Mouse (Mus musculus) forebrain, embryonic 11.5 days (tissue): ENCODE results near the gene Atp13a2. TPM values are rescaled to one million over a fixed set of nuclear protein-coding genes. Genes with fewer than 3 reads are reported as not detected.
A peak's percentile ranks its signal among the peaks of the same experiment; 100 is the strongest.

ENCODE experiments used
- ATAC-seq: fragments of 200-750 bp; cut with Nextera tagmentation; replicated peaks from 2 replicates; pipeline ENCODE4 v1.8.0; 2017; ENCODE audit warnings: moderate TSS enrichment; ENCODE audit not compliant: low FRiP score
- DNase-seq: peaks from one replicate; pipeline ENCODE4 v3.0.0-alpha.2; 2017; ENCODE audit warnings: low spot score
- H3K27ac ChIP-seq: fragments of 300-500 bp; sonication (generic); 2 replicates; pipeline ENCODE4 v1.5.1; 2014; ENCODE audit warnings: low read depth, low read length
- H3K27me3 ChIP-seq: fragments of 300-500 bp; sonication (generic); 2 replicates; pipeline ENCODE4 v1.6.1; 2014; ENCODE audit warnings: mild to moderate bottlenecking, low read length, mixed read lengths; ENCODE audit not compliant: control insufficient read depth, insufficient read depth
- H3K36me3 ChIP-seq: fragments of 300-500 bp; sonication (generic); 2 replicates; pipeline ENCODE4 v1.6.1; 2014; ENCODE audit warnings: mild to moderate bottlenecking, low read length, moderate library complexity, mixed read lengths; ENCODE audit not compliant: control insufficient read depth, insufficient read depth
- H3K4me1 ChIP-seq: fragments of 300-500 bp; sonication (generic); replicated peaks from 2 replicates; pipeline ENCODE4 v1.6.1; 2014; ENCODE audit warnings: low read length, mixed read lengths; ENCODE audit not compliant: control insufficient read depth, insufficient read depth
- H3K4me2 ChIP-seq: fragments of 300-500 bp; sonication (generic); 2 replicates; pipeline ENCODE4 v1.6.1; 2014; ENCODE audit warnings: low read depth, mild to moderate bottlenecking, low read length, moderate library complexity, mixed read lengths; ENCODE audit not compliant: severe bottlenecking
- H3K4me3 ChIP-seq: fragments of 300-500 bp; sonication (generic); 2 replicates; pipeline ENCODE4 v1.5.1; 2014; ENCODE audit warnings: low read depth, low read length
- H3K9ac ChIP-seq: fragments of 300-500 bp; sonication (generic); 2 replicates; pipeline ENCODE4 v1.6.1; 2014; ENCODE audit warnings: low read length
- H3K9me3 ChIP-seq: fragments of 300-500 bp; sonication (generic); 2 replicates; pipeline ENCODE4 v1.6.1; 2016; ENCODE audit warnings: low read length, mixed read lengths; ENCODE audit not compliant: control insufficient read depth
- WGBS: fragments of 180-500 bp; shearing (Covaris S2); extraction: QIAGEN DNeasy Blood & Tissue Kit; methylation state at CpG from one replicate; pipeline ENCODE4 v1.1.7; 2014; 5-methylcytosine and 5-hydroxymethylcytosine counted together
- polyA plus RNA-seq: library from polyadenylated mRNA; unstranded; fragments of >200 nt; fragmentation: Nextera tagmentation; extraction: Ambion mirVana; gene quantifications from 2 replicates; pipeline ENCODE4 v1.2.1, GENCODE M21; 2014

Atp13a2 gene
- polyA plus RNA-seq, 1 experiment from 2014 or later = 51.2 TPM

DNA sequence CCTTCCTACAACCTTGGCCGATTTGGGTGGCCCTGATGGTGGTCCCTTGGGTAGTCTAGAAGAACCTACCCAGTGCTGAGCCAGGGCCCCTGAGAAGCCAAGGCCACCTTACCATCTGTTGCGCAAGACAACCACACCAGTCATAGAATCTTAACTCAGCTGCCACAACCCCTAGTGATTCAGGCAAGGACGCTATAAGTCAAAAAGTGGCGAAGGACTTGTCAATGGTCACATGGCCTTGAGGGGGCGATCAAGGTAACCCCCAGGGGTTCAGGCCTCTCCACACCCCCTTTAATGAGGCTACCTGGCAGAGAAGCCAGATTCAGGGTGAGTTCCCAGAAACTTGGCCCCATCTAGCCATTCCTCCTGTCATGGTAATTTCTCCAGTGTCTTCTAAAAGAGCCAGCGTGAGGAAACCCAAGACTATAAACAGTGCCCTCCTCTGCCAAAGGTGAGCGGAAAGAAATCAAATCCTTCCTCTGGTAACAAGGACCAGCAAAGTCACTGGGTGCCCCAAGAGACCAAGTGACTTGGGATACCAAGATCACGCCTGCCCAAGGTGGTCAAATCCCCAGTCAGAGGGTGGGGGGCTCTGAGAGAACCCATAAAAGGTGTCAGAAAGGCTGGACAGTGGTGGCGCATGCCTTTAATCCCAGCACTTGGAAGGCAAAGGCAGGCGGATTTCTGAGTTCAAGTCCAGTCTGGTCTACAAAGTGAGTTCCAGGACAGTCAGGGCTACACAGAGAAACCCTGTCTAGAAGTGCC, 26.8 kb upstream of the Atp13a2 start:
- peaks cover 15% of the 10 kb centered on the region; the same call in 1 of the 2 replicates for H3K4me1 ChIP-seq
- 81% methylated on average over 10 of the region's 10 CpGs for WGBS
- no peak overlapping the region for H3K4me2 ChIP-seq
- no peak for ATAC-seq
- H3K9ac ChIP-seq = no peak overlapping the region
- no peak for DNase-seq
- H3K27me3 ChIP-seq = no peaks in the 10 kb centered on the region
- no peak overlapping the region for H3K4me3 ChIP-seq
- no peak overlapping the region for H3K27ac ChIP-seq
- H3K9me3 ChIP-seq = no peaks in the 10 kb centered on the region
- H3K36me3 ChIP-seq = no peaks in the 10 kb centered on the region

DNA sequence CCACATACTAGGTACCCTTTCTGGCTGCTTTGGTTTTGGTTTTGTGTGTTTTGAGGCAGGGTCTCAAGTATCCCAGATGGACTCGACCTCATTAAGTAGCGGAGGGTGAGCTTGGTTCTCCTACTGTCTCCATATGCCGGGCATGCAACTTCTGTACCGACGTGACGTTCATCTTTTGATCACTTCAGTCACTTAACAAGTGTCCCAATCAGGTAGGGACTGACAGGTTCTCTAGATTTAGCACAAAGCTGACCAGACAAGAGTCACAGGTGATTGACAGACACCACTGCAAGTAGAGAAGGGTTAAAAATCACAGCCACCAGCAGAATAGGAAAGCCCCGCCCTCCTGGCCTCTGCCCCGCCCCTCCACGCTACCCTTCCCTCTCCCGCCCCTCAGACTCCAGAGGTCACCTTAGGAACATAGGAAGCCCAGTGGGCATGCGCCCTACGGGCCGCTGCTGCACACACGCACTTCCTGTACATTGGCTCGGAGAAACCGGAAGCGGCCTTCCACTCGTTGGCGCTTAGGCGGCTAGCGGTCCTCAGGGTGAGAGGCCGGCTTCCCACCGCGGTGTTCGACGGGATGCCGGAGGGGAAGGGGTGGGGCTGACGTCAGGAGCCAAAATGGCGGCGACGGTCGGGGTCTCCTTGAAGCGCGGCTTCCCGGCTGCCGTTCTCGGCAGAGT, 25.7 kb upstream of the Atp13a2 start, which contains the start of gene Sdhb:
Gene Sdhb, plus strand, starts transcription at position 423 of the 686 bp plus-strand sequence.
- ATAC-seq = peak; percentile 96
- peak; percentile 98 for DNase-seq
- peaks cover 15% of the 10 kb centered on the region; the same call in 1 of the 2 replicates for H3K4me1 ChIP-seq

DNA sequence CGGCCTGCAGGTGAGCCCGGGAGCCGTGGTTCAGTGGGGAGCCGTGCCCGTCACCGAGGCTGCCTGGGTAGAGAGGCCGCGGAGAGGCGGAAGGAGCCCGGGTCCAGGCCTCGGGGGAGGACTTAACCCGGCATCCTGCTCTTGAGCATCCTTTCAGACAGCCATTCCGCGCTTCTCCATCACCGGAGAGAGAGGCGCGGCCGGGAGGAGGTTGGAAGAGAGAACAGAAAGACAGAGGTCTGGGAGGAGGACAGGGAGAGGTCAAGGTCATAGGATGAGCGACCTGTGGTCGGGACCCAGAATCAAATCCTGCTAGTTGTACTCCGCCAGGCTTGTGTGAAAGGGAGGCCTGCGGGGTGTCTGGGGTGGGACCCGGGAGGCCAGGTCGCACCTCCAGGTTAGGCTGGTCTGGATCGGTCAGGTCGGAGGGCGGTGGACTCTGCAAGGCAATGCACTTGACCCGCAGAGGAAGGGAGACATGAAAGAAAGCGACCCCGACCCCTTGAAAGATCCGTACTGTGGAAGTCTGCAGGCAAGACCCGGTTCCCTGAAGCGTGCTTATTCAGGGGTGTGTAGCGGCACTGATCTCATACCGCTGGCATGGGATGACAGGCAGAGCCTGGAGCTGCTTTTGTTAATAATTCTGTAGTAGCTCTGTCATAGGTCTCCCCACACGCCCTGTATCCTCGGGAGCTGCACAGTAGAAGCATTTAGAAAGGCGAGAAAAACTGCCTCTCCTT, 25.0 kb upstream of the Atp13a2 start:
- WGBS = 2% methylated on average over 38 of the region's 38 CpGs
- Histone ChIP-seq H3K27me3 (no peaks in the 10 kb centered on the region), H3K4me1 (peaks cover 14% of the 10 kb centered on the region; the same call in 1 of the 2 replicates), H3K9ac (peak overlapping the region; percentile 95), H3K27ac (peak overlapping the region; percentile 66; the same call in 1 of the 2 replicates), H3K4me3 (peak overlapping the region; percentile 96), H3K4me2 (peak overlapping the region; percentile 94), H3K36me3 (no peaks in the 10 kb centered on the region), H3K9me3 (no peaks in the 10 kb centered on the region)
- ATAC-seq (peak; percentile 22), DNase-seq (no peak)

More for the DNA sequence above, 25.7 kb upstream of the Atp13a2 start, which contains the start of gene Sdhb:
- Histone ChIP-seq H3K27ac (peak within 1 kb of the TSS; percentile 66; the same call in 1 of the 2 replicates), H3K4me3 (peak within 1 kb of the TSS; percentile 96), H3K27me3 (no peaks in the 10 kb centered on the region), H3K4me2 (peak within 1 kb of the TSS; percentile 94), H3K9me3 (no peaks in the 10 kb centered on the region), H3K36me3 (no peaks in the 10 kb centered on the region), H3K9ac (peak within 1 kb of the TSS; percentile 95)
- WGBS = 4% methylated on average over 37 of the region's 37 CpGs

DNA sequence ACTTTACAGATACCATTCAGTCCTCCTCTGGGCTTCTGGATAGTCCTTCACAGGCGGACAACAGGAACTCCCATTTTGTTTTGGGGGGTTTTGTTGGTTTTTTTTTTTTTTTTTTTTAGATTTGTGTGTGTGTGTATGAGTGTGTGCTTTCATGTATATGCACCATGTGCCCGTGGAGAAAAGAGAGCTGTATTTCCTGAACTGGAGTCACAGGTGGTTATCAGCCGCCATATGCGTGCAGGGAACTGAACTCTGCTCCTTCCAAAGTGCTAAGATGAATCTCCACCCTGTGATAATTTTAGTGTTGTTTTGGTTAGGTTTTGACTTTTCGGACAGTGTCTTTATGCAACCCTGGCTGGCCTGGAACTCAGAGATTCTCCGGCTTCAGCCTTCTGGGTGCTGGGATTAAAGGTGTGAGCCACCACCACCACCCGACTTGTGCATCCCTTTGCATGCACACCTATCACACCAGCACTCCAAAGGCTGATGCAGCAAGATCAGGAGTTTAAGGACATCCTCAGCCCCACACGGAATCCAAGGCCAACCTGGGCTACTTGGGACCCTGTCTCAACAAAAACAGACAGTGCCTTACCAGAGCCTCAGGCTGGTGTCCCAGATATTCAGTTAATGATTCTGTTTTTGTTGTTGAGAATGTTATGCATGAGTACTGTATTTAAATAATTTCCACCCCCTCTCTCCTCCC, 24.3 kb upstream of the Atp13a2 start:
- Histone ChIP-seq H3K9me3 (no peaks in the 10 kb centered on the region), H3K27me3 (no peaks in the 10 kb centered on the region), H3K36me3 (no peaks in the 10 kb centered on the region), H3K4me2 (peak overlapping the region; percentile 94), H3K27ac (no peak overlapping the region; the same call in 1 of the 2 replicates), H3K4me3 (peak overlapping the region; percentile 96), H3K9ac (peak overlapping the region; percentile 95), H3K4me1 (peaks cover 9% of the 10 kb centered on the region; the same call in 1 of the 2 replicates)
- 81% methylated on average over 8 of the region's 8 CpGs for WGBS
- DNase-seq = no peak
- no peak for ATAC-seq

DNA sequence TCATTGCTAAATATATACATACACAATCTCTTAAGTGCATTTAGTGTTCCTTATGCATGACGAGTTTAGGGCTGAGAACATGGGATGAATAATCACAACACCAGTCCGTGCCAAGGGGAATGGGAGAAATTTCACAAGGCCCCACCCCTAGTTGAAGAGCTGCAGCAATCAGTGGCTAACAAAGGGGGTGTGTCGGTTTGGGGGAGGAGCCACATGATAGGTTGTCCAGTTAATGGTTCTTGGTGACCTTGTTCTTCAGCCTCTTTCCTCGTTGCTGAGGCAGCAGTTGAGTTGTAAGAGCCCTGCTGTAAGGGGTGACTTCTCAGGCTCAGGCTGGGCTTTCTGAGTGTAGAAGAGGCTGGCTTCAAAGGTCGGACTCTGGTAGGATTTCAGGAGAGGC, 23.7 kb upstream of the Atp13a2 start:
- Histone ChIP-seq H3K4me1 (peaks cover 9% of the 10 kb centered on the region; the same call in 1 of the 2 replicates), H3K27me3 (no peaks in the 10 kb centered on the region), H3K36me3 (no peaks in the 10 kb centered on the region), H3K27ac (no peak overlapping the region), H3K9ac (no peak overlapping the region), H3K4me3 (no peak overlapping the region), H3K4me2 (no peak overlapping the region), H3K9me3 (no peaks in the 10 kb centered on the region)
- 46% methylated on average over 5 of the region's 5 CpGs for WGBS
- DNase-seq = no peak
- ATAC-seq = no peak

DNA sequence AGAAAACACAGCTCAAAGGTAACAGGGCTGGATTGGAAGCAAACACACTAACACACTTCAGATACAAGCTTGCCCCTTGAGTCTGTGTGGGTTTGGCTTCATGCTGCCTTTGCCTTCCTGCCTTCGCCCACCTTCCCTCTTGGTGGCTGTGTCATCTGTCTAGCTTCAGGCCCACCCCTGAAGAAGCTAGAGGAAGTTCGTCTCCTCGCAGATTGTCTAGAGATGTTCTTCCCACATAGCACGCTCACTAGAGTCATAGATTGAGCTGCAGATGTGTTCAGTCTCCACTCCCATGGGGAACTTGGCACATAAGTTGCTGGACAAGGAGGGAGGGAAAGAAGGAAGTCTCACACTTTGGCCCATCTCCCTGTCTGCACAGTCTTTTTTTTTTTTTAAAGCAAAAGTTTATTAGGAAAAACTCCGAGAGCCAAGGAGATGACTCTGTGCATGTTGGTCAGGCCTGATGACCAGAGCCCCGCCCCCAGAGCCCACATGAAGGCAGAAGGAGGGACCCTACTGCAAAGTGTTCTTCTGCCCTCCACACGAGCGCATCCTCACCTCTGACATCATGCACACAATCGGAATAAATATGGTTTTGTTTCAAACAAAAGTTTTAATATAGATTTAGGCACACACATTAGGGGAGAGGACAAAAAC, 22.6 kb upstream of the Atp13a2 start:
- Histone ChIP-seq H3K27me3 (no peaks in the 10 kb centered on the region), H3K36me3 (no peaks in the 10 kb centered on the region; the same call in 1 of the 2 replicates), H3K4me1 (peaks cover 9% of the 10 kb centered on the region; the same call in 1 of the 2 replicates), H3K9me3 (no peaks in the 10 kb centered on the region), H3K27ac (no peak overlapping the region), H3K4me2 (no peak overlapping the region), H3K4me3 (no peak overlapping the region), H3K9ac (no peak overlapping the region)
- 83% methylated on average over 9 of the region's 9 CpGs for WGBS
- DNase-seq (no peak), ATAC-seq (no peak)

DNA sequence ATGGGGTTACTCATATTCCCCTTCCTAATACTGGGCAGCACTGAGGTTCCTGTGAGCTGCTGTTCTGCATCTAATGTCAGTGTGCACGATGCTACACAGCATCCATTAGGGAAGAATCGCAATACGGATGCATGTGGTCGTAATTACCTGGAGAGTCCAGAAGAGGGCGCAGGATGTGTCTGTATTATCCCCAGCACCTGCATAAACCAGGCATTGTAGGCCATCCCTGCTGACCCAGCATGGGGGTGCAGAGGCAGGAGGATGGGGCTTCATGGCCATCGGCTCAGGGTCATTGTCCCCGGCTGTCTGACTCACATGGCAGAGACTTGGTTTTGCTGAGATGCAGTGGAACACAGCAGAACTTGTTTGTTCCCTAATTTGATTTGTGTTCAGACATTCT, 22.1 kb upstream of the Atp13a2 start:
- ATAC-seq = no peak
- H3K36me3 ChIP-seq = no peaks in the 10 kb centered on the region; the same call in 1 of the 2 replicates
- WGBS = 16% methylated on average over 7 of the region's 7 CpGs
- H3K27me3 ChIP-seq = no peaks in the 10 kb centered on the region
- H3K4me2 ChIP-seq = no peak overlapping the region
- H3K9ac ChIP-seq = no peak overlapping the region
- no peaks in the 10 kb centered on the region for H3K9me3 ChIP-seq
- peaks cover 9% of the 10 kb centered on the region; the same call in 1 of the 2 replicates for H3K4me1 ChIP-seq
- H3K4me3 ChIP-seq = no peak overlapping the region
- peak; percentile 82 for DNase-seq
- H3K27ac ChIP-seq = no peak overlapping the region
